Comparison of ENCODE assay signal across 24 mouse cellular contexts in the genomic region with DNA sequence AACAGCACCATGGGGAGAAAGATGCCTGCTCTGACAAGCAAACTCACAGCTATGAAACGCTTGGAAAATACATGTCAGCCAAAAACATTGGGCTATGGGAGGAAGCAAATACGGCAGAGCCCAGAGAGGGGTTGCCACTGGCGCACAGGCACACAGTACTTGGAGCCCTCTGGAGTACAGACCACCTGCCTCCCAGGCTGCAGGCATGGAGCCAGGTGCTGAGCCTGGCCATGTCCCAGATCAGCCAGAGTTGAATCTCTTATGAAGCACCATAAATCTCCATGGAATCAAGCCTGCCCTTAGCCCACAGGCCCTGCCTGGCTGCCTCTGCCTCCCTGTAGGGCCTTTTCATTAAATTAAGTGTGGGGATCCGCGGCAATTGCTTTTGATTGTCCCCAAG. TPM values are rescaled to one million over a fixed set of nuclear protein-coding genes. Genes with fewer than 3 reads are reported as not detected.
DNase-seq lines count a peak whose midpoint lies in the region; ATAC-seq lines count a peak whose summit lies in the region.
"Had no signal": no experiment of that assay in that cellular context is flagged by ENCODE, and none has a peak within 500 bp of the region (broad histone marks: within the 10 kb centered on the region; RNA-seq: fewer than 3 reads in every experiment).

No protein-coding gene starts in this region.

- ATAC-seq in embryonic facial prominence, embryonic 15.5 days (ENCODE audit: insufficient number of reproducible peaks, low FRiP score, low TSS enrichment, low read depth) = peak; percentile 34; the same call in 1 of the 2 replicates
- peak; percentile 60; the same call in 1 of the 2 replicates for ATAC-seq in neural tube, embryonic 11.5 days (ENCODE audit: insufficient read depth, low FRiP score, low TSS enrichment)
- ATAC-seq in neural tube, embryonic 15.5 days (ENCODE audit: low FRiP score) = 0 out of 2 replicates have a peak, but pooled peaks have one; percentile 45
- ATAC-seq: inflammation-experienced regulatory T-cells, adult 6 months; Patski had no signal

- peaks cover 3% of the 10 kb centered on the region; the same call in 1 of the 2 replicates for H3K27me3 ChIP-seq in embryonic facial prominence, embryonic 15.5 days
- H3K27me3 ChIP-seq in embryonic facial prominence, embryonic 10.5 days (replicated peaks; ENCODE audit: low read depth, poor library complexity, severe bottlenecking) = 0 out of 2 replicates have a peak, but pooled peaks cover 4% of the 10 kb centered on the region
- H3K27me3 ChIP-seq in neural tube, embryonic 11.5 days (ENCODE audit: control insufficient read depth, insufficient read depth, low read length) = no peaks in the 10 kb centered on the region
- H3K27me3 ChIP-seq in neural tube, embryonic 15.5 days (replicated peaks) = no peaks in the 10 kb centered on the region
- H3K27me3 ChIP-seq: forebrain, embryonic 13.5 days had no signal

- H3K4me2 ChIP-seq in embryonic facial prominence, embryonic 15.5 days (replicated peaks) = no peak overlapping the region
- H3K4me2 ChIP-seq in neural tube, embryonic 11.5 days (ENCODE audit: low read depth) = no peak overlapping the region
- no peak overlapping the region for H3K4me2 ChIP-seq in neural tube, embryonic 15.5 days
- H3K4me2 ChIP-seq: embryonic facial prominence, embryonic 13.5 days; forebrain, embryonic 13.5 days; heart, embryonic 11.5 days; hindbrain, embryonic 12.5 days had no signal

- no peaks in the 10 kb centered on the region for H3K9me3 ChIP-seq in embryonic facial prominence, embryonic 15.5 days (replicated peaks)
- no peaks in the 10 kb centered on the region for H3K9me3 ChIP-seq in embryonic facial prominence, embryonic 10.5 days
- no peaks in the 10 kb centered on the region for H3K9me3 ChIP-seq in neural tube, embryonic 11.5 days (ENCODE audit: control insufficient read depth, low read length)
- no peaks in the 10 kb centered on the region for H3K9me3 ChIP-seq in neural tube, embryonic 15.5 days (replicated peaks)
- H3K9me3 ChIP-seq: embryonic facial prominence, embryonic 13.5 days; forebrain, embryonic 10.5 days; forebrain, embryonic 13.5 days; hindbrain, embryonic 12.5 days had no signal

- H3K4me3 ChIP-seq in embryonic facial prominence, embryonic 15.5 days (replicated peaks) = no peak overlapping the region
- H3K4me3 ChIP-seq in embryonic facial prominence, embryonic 10.5 days = no peak overlapping the region
- no peak overlapping the region for H3K4me3 ChIP-seq in neural tube, embryonic 11.5 days (ENCODE audit: low read depth, low read length)
- H3K4me3 ChIP-seq in neural tube, embryonic 15.5 days (replicated peaks) = no peak overlapping the region
- H3K4me3 ChIP-seq: embryonic facial prominence, embryonic 13.5 days; forebrain, embryonic 10.5 days; forebrain, embryonic 13.5 days; gastrocnemius, adult 2 months; hindbrain, embryonic 12.5 days had no signal

- H3K4me1 ChIP-seq in embryonic facial prominence, embryonic 15.5 days = no peaks in the 10 kb centered on the region
- H3K4me1 ChIP-seq in embryonic facial prominence, embryonic 10.5 days = no peaks in the 10 kb centered on the region
- no peaks in the 10 kb centered on the region for H3K4me1 ChIP-seq in neural tube, embryonic 11.5 days (ENCODE audit: control insufficient read depth, insufficient read depth, low read length)
- H3K4me1 ChIP-seq in neural tube, embryonic 15.5 days = peaks cover 23% of the 10 kb centered on the region
- H3K4me1 ChIP-seq: embryonic facial prominence, embryonic 13.5 days; forebrain, embryonic 10.5 days; forebrain, embryonic 13.5 days had no signal

- no peaks in the 10 kb centered on the region for H3K36me3 ChIP-seq in embryonic facial prominence, embryonic 15.5 days
- no peaks in the 10 kb centered on the region for H3K36me3 ChIP-seq in embryonic facial prominence, embryonic 10.5 days (replicated peaks)
- H3K36me3 ChIP-seq in neural tube, embryonic 11.5 days (ENCODE audit: control insufficient read depth, insufficient read depth, low read length) = no peaks in the 10 kb centered on the region
- H3K36me3 ChIP-seq in neural tube, embryonic 15.5 days = no peaks in the 10 kb centered on the region
- H3K36me3 ChIP-seq: embryonic facial prominence, embryonic 13.5 days; forebrain, embryonic 10.5 days; hindbrain, embryonic 12.5 days had no signal

- WGBS in embryonic facial prominence, embryonic 15.5 days = 91% methylated on average over 5 of the region's 5 CpGs
- WGBS in embryonic facial prominence, embryonic 10.5 days = 81% methylated on average over 5 of the region's 5 CpGs
- WGBS in neural tube, embryonic 11.5 days = 72% methylated on average over 5 of the region's 5 CpGs
- 30% methylated on average over 5 of the region's 5 CpGs for WGBS in neural tube, embryonic 15.5 days

- DNase-seq in embryonic facial prominence, embryonic 10.5 days (ENCODE audit: low spot score) = no peak
- no peak for DNase-seq in neural tube, embryonic 11.5 days (ENCODE audit: low spot score)
- no peak for DNase-seq in neural tube, embryonic 10.5 days (ENCODE audit: extremely low spot score, low spot score)
- no peak for DNase-seq in layer of hippocampus, postnatal 36 days
- DNase-seq: adrenal gland, postnatal 10 days; adrenal gland, postnatal 36 days; cerebellum, adult 11 months; cerebellum, adult 2 months; cerebellum, adult 9-11 months; cerebellum, postnatal 25 days; gastrocnemius, adult 2 months; gastrocnemius, postnatal 14 days had no signal

- no peak overlapping the region for H3K27ac ChIP-seq in embryonic facial prominence, embryonic 15.5 days (replicated peaks)
- H3K27ac ChIP-seq in embryonic facial prominence, embryonic 10.5 days (replicated peaks) = no peak overlapping the region
- no peak overlapping the region for H3K27ac ChIP-seq in neural tube, embryonic 11.5 days (ENCODE audit: low read depth, low read length)
- no peak overlapping the region for H3K27ac ChIP-seq in neural tube, embryonic 15.5 days (replicated peaks)
- H3K27ac ChIP-seq: embryonic facial prominence, embryonic 13.5 days; forebrain, embryonic 10.5 days; forebrain, embryonic 13.5 days; gastrocnemius, adult 2 months; hindbrain, embryonic 12.5 days; hindbrain, postnatal 0 days had no signal

- no peak overlapping the region for H3K9ac ChIP-seq in embryonic facial prominence, embryonic 15.5 days
- H3K9ac ChIP-seq in neural tube, embryonic 11.5 days (ENCODE audit: low read length) = no peak overlapping the region
- H3K9ac ChIP-seq in neural tube, embryonic 15.5 days (replicated peaks) = no peak overlapping the region
- H3K9ac ChIP-seq: embryonic facial prominence, embryonic 13.5 days; forebrain, embryonic 13.5 days; hindbrain, embryonic 12.5 days had no signal

RNA-seq across cellular contexts. Expression of a gene that starts 0.9 kb away (rescaled TPM):
- polyA plus RNA-seq in embryonic facial prominence, embryonic 15.5 days (2015; fragmentation: Nextera tagmentation; extraction: Ambion mirVana) = 1.9 and 2.7 TPM in 2 replicates
- 0.14 and 0.29 TPM in 2 replicates for polyA plus RNA-seq in embryonic facial prominence, embryonic 10.5 days (2016; fragmentation: Nextera tagmentation; extraction: Ambion mirVana)
- polyA plus RNA-seq in neural tube, embryonic 11.5 days (2014; fragmentation: Nextera tagmentation; extraction: Ambion mirVana) = 1.9 and 2.0 TPM in 2 replicates
- 7.7 and 8.6 TPM in 2 replicates for polyA plus RNA-seq in neural tube, embryonic 15.5 days (2015; fragmentation: Nextera tagmentation; extraction: Ambion mirVana)
- 1 to 10 TPM; 7.1 to 7.4 TPM for total RNA-seq in layer of hippocampus, postnatal 36 days (2021)
- total RNA-seq: common myeloid progenitor, adult 5-6 weeks; hematopoietic stem cell, adult 5-6 weeks had no signal

RNA-seq across cellular contexts. Expression of a gene that starts 49.9 kb away (rescaled TPM):
- 31.8 and 35.1 TPM in 2 replicates for polyA plus RNA-seq in embryonic facial prominence, embryonic 15.5 days (2015; fragmentation: Nextera tagmentation; extraction: Ambion mirVana)
- 36.2 and 38.3 TPM in 2 replicates for polyA plus RNA-seq in embryonic facial prominence, embryonic 10.5 days (2016; fragmentation: Nextera tagmentation; extraction: Ambion mirVana)
- 39.8 and 41.5 TPM in 2 replicates for polyA plus RNA-seq in neural tube, embryonic 11.5 days (2014; fragmentation: Nextera tagmentation; extraction: Ambion mirVana)
- polyA plus RNA-seq in neural tube, embryonic 15.5 days (2015; fragmentation: Nextera tagmentation; extraction: Ambion mirVana) = 39.7 and 42.1 TPM in 2 replicates
- 10 to 100 TPM; 24.7 to 25.2 TPM for total RNA-seq in layer of hippocampus, postnatal 36 days (2021)
